Mouse (Mus musculus) duodenum, adult 2 months (tissue): Measurements from ENCODE around the gene Ccl27b. TPM values are rescaled to one million over a fixed set of nuclear protein-coding genes. Genes with fewer than 3 reads are reported as not detected.

Experiments
- polyA plus RNA-seq: library from polyadenylated mRNA; depleted of rRNA; stranded (reverse); fragments of >200 nt; gene quantifications from 2 replicates; pipeline ENCODE4 v1.2.3, GENCODE M21; 2012; ENCODE audit warnings: low replicate concordance; rRNA removed

Gene Ccl27b
- polyA plus RNA-seq, result not detected in 2 replicates

GRCm38 (mm10) chr4:42654951-42655350, at the start of gene Ccl27b:
Ccl27b (plus strand) TSS chr4:42655251.

GRCm38 (mm10) chr4:42611895-42612294, 43.2 kb upstream of the Ccl27b start, which contains the start of gene Gm10591:
Gm10591 (plus strand) TSS chr4:42612195.

GRCm38 (mm10) chr4:42629419-42629818, 25.6 kb upstream of the Ccl27b start, which contains the start of gene Gm2564:
Gm2564 (plus strand) TSS chr4:42629719.

GRCm38 (mm10) chr4:42661793-42662192, 6.7 kb downstream of the Ccl27b start, which contains the start of gene Il11ra2:
Il11ra2 (minus strand) TSS chr4:42661893.

Other genes with a start within 250 kb of the Ccl27b start
- gene Gm21586, start 215.9 kb upstream of the Ccl27b start, polyA plus RNA-seq, result not detected in 2 replicates
- gene Gm2163, start 188.5 kb upstream of the Ccl27b start, polyA plus RNA-seq, result not detected in 2 replicates
- not detected in 2 replicates for gene Fam205a2, start 127.1 kb upstream of the Ccl27b start, polyA plus RNA-seq
- 1.1 TPM in 1 of 2 replicates, not detected in the other for gene Gm10591, start 43.1 kb upstream of the Ccl27b start, polyA plus RNA-seq
- gene Gm2564, start 25.5 kb upstream of the Ccl27b start, polyA plus RNA-seq, result 0.41 and 1.3 TPM in 2 replicates
- not detected in 2 replicates for gene Il11ra2, start 6.6 kb downstream of the Ccl27b start, polyA plus RNA-seq
- gene 4930578G10Rik, start 80.3 kb downstream of the Ccl27b start, polyA plus RNA-seq, result not detected in 2 replicates
- gene Ccl19, start 101.3 kb downstream of the Ccl27b start, polyA plus RNA-seq, result 3.9 and 8.2 TPM in 2 replicates
- gene Ccl21a, start 118.7 kb downstream of the Ccl27b start, polyA plus RNA-seq, result 25.7 and 25.8 TPM in 2 replicates
- gene Fam205a1, start 198.6 kb downstream of the Ccl27b start, polyA plus RNA-seq, result not detected in 2 replicates
- gene Gm12394, start 201.5 kb downstream of the Ccl27b start, polyA plus RNA-seq, result not detected in 2 replicates
- gene Fam205c, start 219.0 kb downstream of the Ccl27b start, polyA plus RNA-seq, result not detected in 2 replicates